Mouse (Mus musculus) lung, embryonic 15.5 days (tissue): ENCODE data around the gene Macf1. TPM values are rescaled to one million over a fixed set of nuclear protein-coding genes. Genes with fewer than 3 reads are reported as not detected.
A peak's percentile ranks its signal among the peaks of the same experiment; 100 is the strongest.

ENCODE experiments used
- ATAC-seq: fragments of 200-750 bp; cut with Nextera tagmentation; 2 replicates; pipeline ENCODE4 v1.8.0; 2017; ENCODE audit warnings: moderate number of reproducible peaks, borderline replicate concordance; ENCODE audit not compliant: low FRiP score, low TSS enrichment; ENCODE audit errors: extremely low read depth
- H3K27ac ChIP-seq: fragments of 300-500 bp; sonication (generic); 2 replicates; pipeline ENCODE4 v1.5.1; 2015; ENCODE audit warnings: moderate library complexity, mild to moderate bottlenecking, inconsistent platforms
- H3K27me3 ChIP-seq: fragments of 300-500 bp; sonication (generic); 2 replicates; pipeline ENCODE4 v1.6.1; 2015; ENCODE audit warnings: inconsistent platforms
- H3K36me3 ChIP-seq: fragments of 300-500 bp; sonication (generic); 2 replicates; pipeline ENCODE4 v1.6.1; 2015; ENCODE audit warnings: inconsistent platforms
- H3K4me1 ChIP-seq: fragments of 300-500 bp; sonication (generic); 2 replicates; pipeline ENCODE4 v1.6.1; 2015; ENCODE audit warnings: inconsistent platforms
- H3K4me2 ChIP-seq: fragments of 300-500 bp; sonication (generic); 2 replicates; pipeline ENCODE4 v1.6.1; 2015; ENCODE audit warnings: inconsistent platforms, mild to moderate bottlenecking, moderate library complexity
- H3K4me3 ChIP-seq: fragments of 300-500 bp; sonication (generic); 2 replicates; pipeline ENCODE4 v1.5.1; 2015; ENCODE audit warnings: mild to moderate bottlenecking, inconsistent platforms
- H3K9ac ChIP-seq: fragments of 300-500 bp; sonication (generic); 2 replicates; pipeline ENCODE4 v1.6.1; 2015; ENCODE audit warnings: inconsistent platforms
- H3K9me3 ChIP-seq: fragments of 300-500 bp; sonication (generic); 2 replicates; pipeline ENCODE4 v1.6.1; 2016; ENCODE audit warnings: inconsistent platforms
- WGBS: fragments of 180-500 bp; shearing (Covaris S2); methylation state at CpG from one replicate; pipeline ENCODE4 v1.1.7; 2015; 5-methylcytosine and 5-hydroxymethylcytosine counted together
- polyA plus RNA-seq: library from polyadenylated mRNA; unstranded; fragments of >200 nt; fragmentation: Nextera tagmentation; extraction: Ambion mirVana; gene quantifications from 2 replicates; pipeline ENCODE4 v1.2.1, GENCODE M21; 2015

Gene Macf1
- polyA plus RNA-seq, 1 experiment from 2014 or later: 73.1 TPM

GRCm38 (mm10) chr4:123385028-123385427 is 299.1 kb downstream of the Macf1 start:
- no peak for ATAC-seq
- H3K4me2 ChIP-seq: no peak overlapping the region
- H3K4me3 ChIP-seq: no peak overlapping the region
- H3K9me3 ChIP-seq: no peaks in the 10 kb centered on the region
- no peaks in the 10 kb centered on the region for H3K27me3 ChIP-seq
- no peak overlapping the region for H3K9ac ChIP-seq
- H3K27ac ChIP-seq: no peak overlapping the region
- WGBS: 90% methylated on average over 1 of the region's 1 CpGs
- peaks cover 88% of the 10 kb centered on the region for H3K36me3 ChIP-seq
- no peaks in the 10 kb centered on the region for H3K4me1 ChIP-seq

DNA sequence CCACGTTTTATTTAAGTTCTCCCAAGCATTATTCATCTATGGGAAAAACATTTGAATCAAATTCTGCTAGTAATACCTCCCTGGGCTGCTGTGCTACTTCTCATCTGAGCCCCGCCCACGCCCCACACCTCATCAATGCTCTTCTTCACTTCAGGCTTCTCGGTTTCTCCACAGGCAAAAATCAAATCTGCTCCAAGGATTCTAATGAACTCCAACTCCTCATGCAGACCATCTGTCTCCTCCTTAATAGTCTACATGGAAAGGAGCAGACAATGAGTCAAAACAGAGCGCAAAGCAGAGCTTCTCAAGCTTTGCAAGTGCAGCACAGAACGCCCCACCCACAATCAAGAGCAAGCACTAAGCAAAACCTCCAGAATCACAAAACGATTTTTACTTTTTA is 301.0 kb downstream of the Macf1 start:
- Histone ChIP-seq H3K9me3 (no peaks in the 10 kb centered on the region), H3K27me3 (no peaks in the 10 kb centered on the region), H3K27ac (no peak overlapping the region), H3K4me2 (no peak overlapping the region), H3K36me3 (peaks cover 85% of the 10 kb centered on the region), H3K4me1 (no peaks in the 10 kb centered on the region), H3K9ac (no peak overlapping the region), H3K4me3 (no peak overlapping the region)
- no peak for ATAC-seq
- WGBS: 84% methylated on average over 7 of the region's 7 CpGs

DNA sequence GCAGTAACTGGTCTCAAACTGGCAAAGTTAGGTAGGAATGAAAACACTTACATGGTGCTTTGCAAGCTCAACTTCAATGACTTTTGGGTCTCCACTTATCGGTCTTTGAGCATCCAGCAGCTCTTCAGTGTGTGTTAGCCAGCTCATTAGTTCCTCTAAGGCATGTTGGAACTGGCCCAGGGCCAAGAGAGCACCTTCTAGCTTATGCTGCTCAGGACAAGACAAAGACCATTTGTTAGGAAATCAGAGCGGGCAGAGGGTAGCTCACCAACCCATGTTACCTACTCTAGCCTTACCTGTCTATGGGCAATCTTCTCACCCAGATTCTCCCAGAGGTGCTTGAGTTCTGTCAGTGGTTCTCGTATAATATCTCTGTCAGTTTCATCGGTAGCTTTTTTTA is 302.1 kb downstream of the Macf1 start:
- Histone ChIP-seq H3K27me3 (no peaks in the 10 kb centered on the region), H3K9ac (no peak overlapping the region), H3K4me2 (no peak overlapping the region), H3K9me3 (no peaks in the 10 kb centered on the region), H3K4me1 (no peaks in the 10 kb centered on the region), H3K36me3 (peaks cover 85% of the 10 kb centered on the region), H3K4me3 (no peak overlapping the region), H3K27ac (no peak overlapping the region)
- ATAC-seq: no peak
- 89% methylated on average over 4 of the region's 4 CpGs for WGBS

GRCm38 (mm10) chr4:123381598-123381997 is 302.6 kb downstream of the Macf1 start:
- no peak for ATAC-seq
- Histone ChIP-seq H3K9ac (no peak overlapping the region), H3K9me3 (no peaks in the 10 kb centered on the region), H3K4me1 (no peaks in the 10 kb centered on the region), H3K4me2 (no peak overlapping the region), H3K4me3 (no peak overlapping the region), H3K27ac (no peak overlapping the region), H3K27me3 (no peaks in the 10 kb centered on the region), H3K36me3 (peaks cover 85% of the 10 kb centered on the region)
- 90% methylated on average over 11 of the region's 11 CpGs for WGBS

DNA sequence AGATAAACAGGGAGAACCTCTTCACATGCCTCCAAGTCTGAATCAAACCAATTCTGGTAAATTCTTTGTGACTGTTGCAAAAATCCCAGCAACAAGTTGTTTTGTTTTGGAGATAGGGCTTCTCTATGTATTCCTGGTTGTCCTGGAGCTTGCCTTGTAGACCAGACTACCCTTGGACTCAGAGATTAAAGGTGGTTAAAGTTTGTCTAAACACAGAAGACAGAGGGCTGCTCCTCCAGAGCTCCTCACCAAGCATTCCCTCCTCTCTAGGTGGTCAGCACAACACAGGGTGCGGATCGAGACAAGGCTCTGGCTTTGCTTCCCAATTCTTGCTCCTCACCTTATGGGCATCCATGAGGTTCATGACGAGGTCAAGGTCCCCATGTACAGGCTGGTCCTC is 308.1 kb downstream of the Macf1 start:
- H3K4me2 ChIP-seq: no peak overlapping the region
- H3K27me3 ChIP-seq: no peaks in the 10 kb centered on the region
- no peak overlapping the region for H3K27ac ChIP-seq
- no peak overlapping the region for H3K9ac ChIP-seq
- ATAC-seq: no peak
- peaks cover 81% of the 10 kb centered on the region for H3K36me3 ChIP-seq
- H3K4me1 ChIP-seq: no peaks in the 10 kb centered on the region
- no peak overlapping the region for H3K4me3 ChIP-seq
- WGBS: 88% methylated on average over 3 of the region's 3 CpGs
- H3K9me3 ChIP-seq: no peaks in the 10 kb centered on the region

GRCm38 (mm10) chr4:123374316-123375008 is 309.7 kb downstream of the Macf1 start:
- Histone ChIP-seq H3K36me3 (peaks cover 87% of the 10 kb centered on the region), H3K9ac (no peak overlapping the region), H3K27ac (no peak overlapping the region), H3K27me3 (no peaks in the 10 kb centered on the region), H3K4me1 (no peaks in the 10 kb centered on the region), H3K4me2 (no peak overlapping the region), H3K9me3 (no peaks in the 10 kb centered on the region), H3K4me3 (no peak overlapping the region)
- ATAC-seq: no peak
- WGBS: 89% methylated on average over 12 of the region's 12 CpGs

GRCm38 (mm10) chr4:123363555-123363954 is 320.6 kb downstream of the Macf1 start:
- WGBS: 96% methylated on average over 4 of the region's 4 CpGs

DNA sequence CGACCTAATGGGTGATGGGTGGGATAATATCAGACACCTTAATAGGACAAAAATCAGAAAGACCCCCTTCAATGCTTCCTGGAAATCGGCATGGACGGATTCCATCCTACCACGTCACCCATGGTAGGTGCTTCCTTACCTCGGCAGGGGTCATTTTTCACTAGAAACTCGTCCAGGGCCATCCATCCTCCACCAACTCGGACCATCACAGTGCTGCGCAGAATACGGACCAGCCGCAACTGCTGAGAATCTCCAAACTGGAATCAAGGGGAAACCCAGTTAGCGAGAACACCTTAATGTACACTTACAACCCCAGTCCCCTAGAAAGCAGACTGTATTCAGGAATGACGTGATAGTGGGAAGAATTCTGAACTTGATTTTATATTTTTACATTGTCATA is 323.4 kb downstream of the Macf1 start:
- no peak for ATAC-seq
- H3K27me3 ChIP-seq: no peaks in the 10 kb centered on the region
- H3K4me3 ChIP-seq: no peak overlapping the region
- no peak overlapping the region for H3K4me2 ChIP-seq
- H3K27ac ChIP-seq: no peak overlapping the region
- peaks cover 79% of the 10 kb centered on the region for H3K36me3 ChIP-seq
- H3K9me3 ChIP-seq: no peaks in the 10 kb centered on the region
- 94% methylated on average over 12 of the region's 12 CpGs for WGBS
- no peak overlapping the region for H3K9ac ChIP-seq
- H3K4me1 ChIP-seq: no peaks in the 10 kb centered on the region

More at GRCm38 (mm10) chr4:123363555-123363954, 320.6 kb downstream of the Macf1 start:
- Histone ChIP-seq H3K4me2 (no peak overlapping the region), H3K9ac (no peak overlapping the region), H3K4me1 (no peaks in the 10 kb centered on the region), H3K27me3 (no peaks in the 10 kb centered on the region), H3K27ac (no peak overlapping the region), H3K9me3 (no peaks in the 10 kb centered on the region), H3K36me3 (peaks cover 86% of the 10 kb centered on the region), H3K4me3 (no peak overlapping the region)
- no peak for ATAC-seq

- Histone ChIP-seq H3K4me1 (no peaks in the 10 kb centered on the region), H3K9me3 (no peaks in the 10 kb centered on the region), H3K9ac (no peak overlapping the region), H3K27ac (no peak overlapping the region), H3K4me3 (no peak overlapping the region), H3K36me3 (peaks cover 81% of the 10 kb centered on the region), H3K4me2 (no peak overlapping the region), H3K27me3 (no peaks in the 10 kb centered on the region)
- ATAC-seq: no peak
- 87% methylated on average over 7 of the region's 7 CpGs for WGBS
These were observed 325.5 kb downstream of the Macf1 start for GRCm38 (mm10) chr4:123358613-123359012.

DNA sequence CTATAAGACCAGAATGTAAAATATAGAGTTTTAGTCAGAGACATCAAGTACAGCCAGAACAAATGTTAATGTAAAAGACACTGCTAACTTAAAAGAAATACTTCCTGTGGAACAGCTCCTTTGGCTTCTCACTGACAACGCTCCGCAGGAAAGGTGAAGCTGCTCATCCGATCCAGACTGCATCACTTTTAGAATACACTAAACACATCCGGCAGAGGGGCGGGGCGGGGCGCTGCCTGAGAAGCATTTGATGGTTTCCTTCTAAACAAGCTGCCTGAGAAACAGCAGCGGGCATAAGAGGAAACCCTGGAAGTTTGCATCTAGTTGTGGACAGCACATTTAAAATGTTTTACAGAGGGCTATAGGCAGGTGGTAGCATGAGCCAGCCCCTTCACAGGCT is 328.2 kb downstream of the Macf1 start:
- Histone ChIP-seq H3K9me3 (no peaks in the 10 kb centered on the region), H3K27me3 (no peaks in the 10 kb centered on the region), H3K4me3 (no peak overlapping the region), H3K4me1 (no peaks in the 10 kb centered on the region), H3K9ac (no peak overlapping the region), H3K27ac (no peak overlapping the region), H3K4me2 (no peak overlapping the region), H3K36me3 (peaks cover 82% of the 10 kb centered on the region)
- no peak for ATAC-seq
- WGBS: 77% methylated on average over 8 of the region's 8 CpGs

DNA sequence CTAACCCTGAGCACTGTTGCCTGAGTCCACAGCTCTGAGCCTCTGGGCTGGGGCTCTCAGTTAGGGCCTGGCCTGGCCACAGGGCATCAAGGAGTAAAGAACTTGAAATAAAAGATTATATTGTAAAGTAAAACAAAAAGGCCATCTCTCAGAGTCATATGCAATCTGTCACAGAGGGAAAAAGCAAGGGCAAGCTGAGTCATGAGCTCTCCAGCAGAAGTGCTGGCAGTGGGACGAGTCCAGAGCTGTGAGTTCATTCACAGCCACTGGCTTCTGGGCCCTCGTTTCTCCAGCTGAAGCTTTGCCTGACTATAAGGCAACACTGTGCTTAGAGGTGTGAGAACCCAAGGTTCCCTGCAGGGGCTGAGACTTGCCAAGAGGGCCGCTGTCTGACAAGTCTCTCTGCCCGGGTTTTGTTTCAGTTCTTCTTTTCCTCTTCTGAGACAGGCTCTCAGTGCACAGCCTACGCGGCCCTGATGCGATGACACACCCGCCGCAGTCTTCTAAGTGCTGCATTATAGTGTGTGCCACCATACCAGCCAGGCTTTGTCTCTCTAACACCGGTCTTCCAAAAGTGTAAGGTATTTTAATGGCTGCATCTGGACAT is 330.8 kb downstream of the Macf1 start:
- Histone ChIP-seq H3K4me2 (no peak overlapping the region), H3K27me3 (no peaks in the 10 kb centered on the region), H3K4me1 (no peaks in the 10 kb centered on the region), H3K27ac (no peak overlapping the region), H3K36me3 (peaks cover 82% of the 10 kb centered on the region), H3K9ac (no peak overlapping the region), H3K9me3 (no peaks in the 10 kb centered on the region), H3K4me3 (no peak overlapping the region)
- WGBS: 89% methylated on average over 9 of the region's 10 CpGs
- ATAC-seq: no peak

GRCm38 (mm10) chr4:123343471-123343789 is 340.7 kb downstream of the Macf1 start:
- no peak overlapping the region for H3K27ac ChIP-seq
- 2% methylated on average over 6 of the region's 6 CpGs for WGBS
- H3K27me3 ChIP-seq: peaks cover 43% of the 10 kb centered on the region
- H3K4me1 ChIP-seq: peaks cover 18% of the 10 kb centered on the region
- H3K9me3 ChIP-seq: no peaks in the 10 kb centered on the region
- H3K9ac ChIP-seq: no peak overlapping the region
- H3K36me3 ChIP-seq: peaks cover 1% of the 10 kb centered on the region; the same call in 1 of the 2 replicates
- H3K4me2 ChIP-seq: peak overlapping the region; percentile 94
- H3K4me3 ChIP-seq: peak overlapping the region; percentile 52
- peak; percentile 3; the same call in 1 of the 2 replicates for ATAC-seq
